Mouse (Mus musculus) forebrain, embryonic 12.5 days (tissue): Measurements from ENCODE around the gene Fkbpl. TPM values are rescaled to one million over a fixed set of nuclear protein-coding genes. Genes with fewer than 3 reads are reported as not detected.
A peak's percentile ranks its signal among the peaks of the same experiment; 100 is the strongest.

ENCODE experiments used
- ATAC-seq: fragments of 200-750 bp; cut with Nextera tagmentation; 2 replicates; pipeline ENCODE4 v1.8.0; 2017; ENCODE audit warnings: moderate TSS enrichment; ENCODE audit not compliant: low FRiP score
- H3K27ac ChIP-seq: fragments of 300-500 bp; sonication (generic); 2 replicates; pipeline ENCODE4 v1.5.1; 2016; ENCODE audit warnings: mild to moderate bottlenecking
- H3K27me3 ChIP-seq: fragments of 300-500 bp; sonication (generic); 2 replicates; pipeline ENCODE4 v1.6.1; 2016; ENCODE audit warnings: mild to moderate bottlenecking
- H3K36me3 ChIP-seq: fragments of 300-500 bp; sonication (generic); replicated peaks from 2 replicates; pipeline ENCODE4 v1.6.1; 2016; ENCODE audit warnings: mild to moderate bottlenecking
- H3K4me1 ChIP-seq: fragments of 300-500 bp; sonication (generic); 2 replicates; pipeline ENCODE4 v1.6.1; 2016
- H3K4me2 ChIP-seq: fragments of 300-500 bp; sonication (generic); 2 replicates; pipeline ENCODE4 v1.6.1; 2016; ENCODE audit warnings: mild to moderate bottlenecking, moderate library complexity
- H3K4me3 ChIP-seq: fragments of 300-500 bp; sonication (generic); replicated peaks from 2 replicates; pipeline ENCODE4 v1.5.1; 2016; ENCODE audit warnings: mild to moderate bottlenecking
- H3K9ac ChIP-seq: fragments of 300-500 bp; sonication (generic); 2 replicates; pipeline ENCODE4 v1.6.1; 2016; ENCODE audit warnings: mild to moderate bottlenecking
- H3K9me3 ChIP-seq: fragments of 300-500 bp; sonication (generic); 2 replicates; pipeline ENCODE4 v1.6.1; 2016
- WGBS: fragments of 180-500 bp; shearing (Covaris S2); methylation state at CpG from one replicate; pipeline ENCODE4 v1.1.7; 2016; 5-methylcytosine and 5-hydroxymethylcytosine counted together
- polyA plus RNA-seq: library from polyadenylated mRNA; unstranded; fragments of >200 nt; fragmentation: Nextera tagmentation; extraction: Ambion mirVana; gene quantifications from 2 replicates; pipeline ENCODE4 v1.2.1, GENCODE M21; 2016

Fkbpl gene
- polyA plus RNA-seq = 13.9 and 14.6 TPM in 2 replicates

- Histone ChIP-seq H3K4me3 (peak within 1 kb of the TSS; percentile 54), H3K36me3 (peaks cover 12% of the 10 kb centered on the region), H3K27ac (peak within 1 kb of the TSS; percentile 75), H3K4me2 (peak within 1 kb of the TSS; percentile 59), H3K9me3 (no peaks in the 10 kb centered on the region), H3K9ac (peak within 1 kb of the TSS; percentile 74), H3K4me1 (peaks cover 45% of the 10 kb centered on the region), H3K27me3 (no peaks in the 10 kb centered on the region)
- peak; percentile 85 for ATAC-seq
- WGBS = under 1% methylated on average over 16 of the region's 16 CpGs
Observed at GRCm38 (mm10) chr17:34644608-34645007, at the start of gene Fkbpl. Gene Fkbpl, plus strand, starts transcription at chr17:34644764.

- Histone ChIP-seq H3K27ac (no peak overlapping the region), H3K9ac (no peak overlapping the region), H3K4me1 (peaks cover 55% of the 10 kb centered on the region), H3K36me3 (peaks cover 39% of the 10 kb centered on the region), H3K9me3 (no peaks in the 10 kb centered on the region), H3K4me3 (no peak overlapping the region), H3K4me2 (no peak overlapping the region), H3K27me3 (no peaks in the 10 kb centered on the region)
- no peak for ATAC-seq
- 82% methylated on average over 8 of the region's 8 CpGs for WGBS
Observed at GRCm38 (mm10) chr17:34596098-34596497, 48.5 kb upstream of the Fkbpl start.

- Histone ChIP-seq H3K27ac (no peak within 1 kb of the TSS), H3K4me1 (peaks cover 60% of the 10 kb centered on the region), H3K4me2 (no peak within 1 kb of the TSS), H3K27me3 (no peaks in the 10 kb centered on the region), H3K9ac (peak within 1 kb of the TSS; percentile 36), H3K9me3 (no peaks in the 10 kb centered on the region), H3K4me3 (0 out of 2 replicates have a peak within 1 kb of the TSS, but pooled peaks have one; percentile 2), H3K36me3 (peaks cover 49% of the 10 kb centered on the region)
- WGBS = 24% methylated on average over 6 of the region's 6 CpGs
- ATAC-seq = no peak
Observed at GRCm38 (mm10) chr17:34597566-34598095, 46.9 kb upstream of the Fkbpl start, which contains the start of gene Ager. Gene Ager, plus strand, starts transcription at chr17:34597862.

GRCm38 (mm10) chr17:34599891-34600290 is 44.7 kb upstream of the Fkbpl start:
- Histone ChIP-seq H3K4me1 (peaks cover 49% of the 10 kb centered on the region), H3K4me3 (no peak overlapping the region)

GRCm38 (mm10) chr17:34601796-34602195 is 42.8 kb upstream of the Fkbpl start:
- H3K4me1 ChIP-seq = peaks cover 43% of the 10 kb centered on the region

More at GRCm38 (mm10) chr17:34599891-34600290, 44.7 kb upstream of the Fkbpl start:
- no peaks in the 10 kb centered on the region for H3K27me3 ChIP-seq
- WGBS = 73% methylated on average over 9 of the region's 9 CpGs
- no peak overlapping the region for H3K4me2 ChIP-seq
- H3K27ac ChIP-seq = no peak overlapping the region
- H3K9me3 ChIP-seq = no peaks in the 10 kb centered on the region
- H3K36me3 ChIP-seq = peaks cover 42% of the 10 kb centered on the region
- no peak for ATAC-seq
- no peak overlapping the region for H3K9ac ChIP-seq

GRCm38 (mm10) chr17:34603375-34604060 is 41.0 kb upstream of the Fkbpl start, which contains the start of gene Rnf5:
Gene Rnf5, minus strand, starts transcription at chr17:34603690.
- H3K27me3 ChIP-seq = no peaks in the 10 kb centered on the region
- peak within 1 kb of the TSS; percentile 96 for H3K4me2 ChIP-seq
- WGBS = under 1% methylated on average over 30 of the region's 30 CpGs
- H3K4me1 ChIP-seq = peaks cover 42% of the 10 kb centered on the region
- H3K4me3 ChIP-seq = peak within 1 kb of the TSS; percentile 97
- no peaks in the 10 kb centered on the region for H3K9me3 ChIP-seq
- H3K9ac ChIP-seq = peak within 1 kb of the TSS; percentile 99
- ATAC-seq = peak; percentile 94
- peaks cover 22% of the 10 kb centered on the region for H3K36me3 ChIP-seq
- peak within 1 kb of the TSS; percentile 92 for H3K27ac ChIP-seq

More at GRCm38 (mm10) chr17:34601796-34602195, 42.8 kb upstream of the Fkbpl start:
- no peak for ATAC-seq
- WGBS = 91% methylated on average over 12 of the region's 12 CpGs
- peak overlapping the region; percentile 73; the same call in 1 of the 2 replicates for H3K4me2 ChIP-seq
- peaks cover 23% of the 10 kb centered on the region for H3K36me3 ChIP-seq
- H3K27me3 ChIP-seq = no peaks in the 10 kb centered on the region
- H3K9me3 ChIP-seq = no peaks in the 10 kb centered on the region
- no peak overlapping the region; the same call in 1 of the 2 replicates for H3K9ac ChIP-seq
- H3K4me3 ChIP-seq = no peak overlapping the region
- H3K27ac ChIP-seq = no peak overlapping the region

GRCm38 (mm10) chr17:34604061-34604508 is 40.5 kb upstream of the Fkbpl start, which contains the start of gene Agpat1:
Gene Agpat1, plus strand, starts transcription at chr17:34604262.
- Histone ChIP-seq H3K9me3 (no peaks in the 10 kb centered on the region), H3K9ac (peak within 1 kb of the TSS; percentile 99), H3K36me3 (peaks cover 22% of the 10 kb centered on the region), H3K27me3 (no peaks in the 10 kb centered on the region), H3K4me2 (peak within 1 kb of the TSS; percentile 96), H3K27ac (peak within 1 kb of the TSS; percentile 92), H3K4me1 (peaks cover 42% of the 10 kb centered on the region), H3K4me3 (peak within 1 kb of the TSS; percentile 97)
- ATAC-seq = peak; percentile 85
- 0% methylated on average over 35 of the region's 35 CpGs for WGBS

- Histone ChIP-seq H3K27ac (peak overlapping the region; percentile 92), H3K9ac (peak overlapping the region; percentile 99), H3K4me1 (peaks cover 42% of the 10 kb centered on the region), H3K9me3 (no peaks in the 10 kb centered on the region), H3K4me2 (peak overlapping the region; percentile 96), H3K4me3 (peak overlapping the region; percentile 97), H3K36me3 (peaks cover 22% of the 10 kb centered on the region), H3K27me3 (no peaks in the 10 kb centered on the region)
- 16% methylated on average over 24 of the region's 24 CpGs for WGBS
- no peak for ATAC-seq
Observed at GRCm38 (mm10) chr17:34604511-34605237, 39.9 kb upstream of the Fkbpl start.

- WGBS = under 1% methylated on average over 26 of the region's 30 CpGs
- peak overlapping the region; percentile 97 for H3K4me3 ChIP-seq
- peak overlapping the region; percentile 96 for H3K4me2 ChIP-seq
- peak; percentile 67 for ATAC-seq
- no peaks in the 10 kb centered on the region for H3K9me3 ChIP-seq
- H3K36me3 ChIP-seq = peaks cover 18% of the 10 kb centered on the region
- peak overlapping the region; percentile 99 for H3K9ac ChIP-seq
- H3K27me3 ChIP-seq = no peaks in the 10 kb centered on the region
- peak overlapping the region; percentile 92 for H3K27ac ChIP-seq
- peaks cover 42% of the 10 kb centered on the region for H3K4me1 ChIP-seq
Observed at GRCm38 (mm10) chr17:34605609-34606008, 39.0 kb upstream of the Fkbpl start.

- ATAC-seq = no peak
- Histone ChIP-seq H3K4me3 (peak overlapping the region; percentile 97), H3K27me3 (no peaks in the 10 kb centered on the region), H3K27ac (peak overlapping the region; percentile 92), H3K9me3 (no peaks in the 10 kb centered on the region), H3K4me2 (peak overlapping the region; percentile 96), H3K9ac (peak overlapping the region; percentile 99), H3K36me3 (peaks cover 20% of the 10 kb centered on the region), H3K4me1 (peaks cover 42% of the 10 kb centered on the region)
- 18% methylated on average over 31 of the region's 32 CpGs for WGBS
Observed at GRCm38 (mm10) chr17:34606186-34607039, 38.2 kb upstream of the Fkbpl start.

GRCm38 (mm10) chr17:34607997-34608396 is 36.6 kb upstream of the Fkbpl start:
- WGBS = 85% methylated on average over 7 of the region's 7 CpGs
- H3K9me3 ChIP-seq = no peaks in the 10 kb centered on the region
- H3K4me2 ChIP-seq = no peak overlapping the region
- no peaks in the 10 kb centered on the region for H3K27me3 ChIP-seq
- H3K27ac ChIP-seq = no peak overlapping the region
- no peak overlapping the region for H3K4me3 ChIP-seq
- peaks cover 28% of the 10 kb centered on the region for H3K36me3 ChIP-seq
- ATAC-seq = no peak
- no peak overlapping the region for H3K9ac ChIP-seq
- H3K4me1 ChIP-seq = peaks cover 29% of the 10 kb centered on the region
